In genomic region chr14:56775416-56775815, GRCm38 (mm10) we compare ENCODE assay signal across 8 mouse cellular contexts. TPM values are rescaled to one million over a fixed set of nuclear protein-coding genes. Genes with fewer than 3 reads are reported as not detected.
DNase-seq lines count a peak whose midpoint lies in the region; ATAC-seq and TF ChIP-seq lines count a peak whose summit lies in the region.

No protein-coding gene starts in this region.

- H3K27ac ChIP-seq in heart, embryonic 12.5 days (ENCODE audit: poor library complexity, severe bottlenecking), result no peak overlapping the region
- H3K27ac ChIP-seq in ES-E14 (ENCODE audit: insufficient read depth, low read depth, low read length, poor library complexity, severe bottlenecking), result no peak overlapping the region
- no peak overlapping the region for H3K27ac ChIP-seq in hindbrain, embryonic 13.5 days
- no peak overlapping the region for H3K27ac ChIP-seq in midbrain, embryonic 12.5 days (replicated peaks)

- no peak overlapping the region for H3K4me3 ChIP-seq in heart, embryonic 12.5 days
- H3K4me3 ChIP-seq in ES-E14 (ENCODE audit: insufficient read depth in 1 of 2, low read depth in 1 of 2, low read length in 2 of 2, poor library complexity in 1 of 2, severe bottlenecking in 1 of 2), result no peak overlapping the region
- peak overlapping the region; percentile 32 for H3K4me3 ChIP-seq in hindbrain, embryonic 13.5 days
- H3K4me3 ChIP-seq in midbrain, embryonic 12.5 days, result peak overlapping the region; percentile 31

- no peaks in the 10 kb centered on the region for H3K27me3 ChIP-seq in heart, embryonic 12.5 days (replicated peaks)
- no peaks in the 10 kb centered on the region for H3K27me3 ChIP-seq in hindbrain, embryonic 13.5 days
- H3K27me3 ChIP-seq in midbrain, embryonic 12.5 days, result no peaks in the 10 kb centered on the region

- no peak for DNase-seq in heart, adult 18-20 months
- DNase-seq in ES-E14 (ENCODE audit: low read depth, low spot score), result no peak
- DNase-seq in cerebellum, postnatal 14 days, result no peak
- no peak for DNase-seq in kidney, adult 11 months

- in situ Hi-C loops in ES-E14 (cut with MboI; ENCODE audit: low sequenced_read_pairs in 2 of 2, unreplicated experiment in 2 of 2), result loop anchor here in 1 of 2 experiments (25.0 kb wide), 1 partner anchor 413 kb away; the partner anchor contains the start of gene Atp12a

- peaks cover 18% of the 10 kb centered on the region for H3K4me1 ChIP-seq in heart, embryonic 12.5 days (replicated peaks)
- H3K4me1 ChIP-seq in ES-E14 (ENCODE audit: control insufficient read depth in 2 of 2, insufficient read depth in 2 of 2, low read length in 2 of 2, poor library complexity in 1 of 2), result peaks cover 2 to 3% of the 10 kb centered on the region in 2 experiments; a peak in 2 of 4 replicates
- peaks cover 38% of the 10 kb centered on the region for H3K4me1 ChIP-seq in hindbrain, embryonic 13.5 days (replicated peaks)
- peaks cover 33% of the 10 kb centered on the region for H3K4me1 ChIP-seq in midbrain, embryonic 12.5 days

- WGBS in heart, embryonic 12.5 days, result 63% methylated on average over 4 of the region's 4 CpGs
- 81% methylated on average over 4 of the region's 4 CpGs for WGBS in hindbrain, embryonic 13.5 days
- 82% methylated on average over 4 of the region's 4 CpGs for WGBS in midbrain, embryonic 12.5 days

- H3K9me3 ChIP-seq in heart, embryonic 12.5 days (replicated peaks), result no peaks in the 10 kb centered on the region
- H3K9me3 ChIP-seq in ES-E14 (ENCODE audit: control insufficient read depth, insufficient read depth, low read depth, low read length), result no peaks in the 10 kb centered on the region
- H3K9me3 ChIP-seq in hindbrain, embryonic 13.5 days, result no peaks in the 10 kb centered on the region
- no peaks in the 10 kb centered on the region for H3K9me3 ChIP-seq in midbrain, embryonic 12.5 days

- H3K9ac ChIP-seq in heart, embryonic 12.5 days, result no peak overlapping the region; the same call in 1 of the 2 replicates
- peak overlapping the region; percentile 49; the same call in 1 of the 2 replicates for H3K9ac ChIP-seq in ES-E14 (ENCODE audit: insufficient read depth, low read depth, low read length, poor library complexity, severe bottlenecking)
- H3K9ac ChIP-seq in hindbrain, embryonic 13.5 days, result no peak overlapping the region
- no peak overlapping the region for H3K9ac ChIP-seq in midbrain, embryonic 12.5 days (replicated peaks)

- H3K36me3 ChIP-seq in heart, embryonic 12.5 days, result peaks cover 16% of the 10 kb centered on the region
- peaks cover 8% of the 10 kb centered on the region for H3K36me3 ChIP-seq in ES-E14 (ENCODE audit: control insufficient read depth, insufficient read depth, low read length, poor library complexity, severe bottlenecking)
- peaks cover 15% of the 10 kb centered on the region for H3K36me3 ChIP-seq in hindbrain, embryonic 13.5 days
- peaks cover 17% of the 10 kb centered on the region for H3K36me3 ChIP-seq in midbrain, embryonic 12.5 days

- peak overlapping the region; percentile 67 for H3K4me2 ChIP-seq in heart, embryonic 12.5 days
- H3K4me2 ChIP-seq in hindbrain, embryonic 13.5 days, result peak overlapping the region; percentile 82
- H3K4me2 ChIP-seq in midbrain, embryonic 12.5 days (replicated peaks), result peak overlapping the region; percentile 71

- ATAC-seq in heart, embryonic 12.5 days (ENCODE audit: insufficient number of reproducible peaks, low FRiP score), result no peak
- no peak for ATAC-seq in hindbrain, embryonic 13.5 days (ENCODE audit: low FRiP score)
- ATAC-seq in midbrain, embryonic 12.5 days (ENCODE audit: low FRiP score, low read depth), result no peak
- ATAC-seq in activated CD4-positive, CD25-positive, alpha-beta regulatory T cell, adult 4 months, result no peak

TF ChIP-seq in ES-E14, 5 proteins besides CTCF, POLR2A, EP300 and RAD21:
- no peak for TF ChIP-seq ZC3H11A (IDR thresholded peaks at IDR 0.05; ENCODE audit: borderline replicate concordance, low read depth, low read length)
- TF ChIP-seq CHD2 (IDR thresholded peaks at IDR 0.05; ENCODE audit: low read depth, low read length), result no peak
- TF ChIP-seq MAFK (IDR thresholded peaks at IDR 0.05; ENCODE audit: insufficient read depth, low read depth, low read length), result no peak

RNA-seq across cellular contexts. Expression of gene Pspc1, which starts 2.7 kb away (rescaled TPM):
- 29.5 and 37.9 TPM in 2 replicates for polyA plus RNA-seq in heart, embryonic 12.5 days (2016; fragmentation: Nextera tagmentation; extraction: Ambion mirVana)
- 10 to 100 TPM; 13.5 to 13.6 TPM for total RNA-seq in heart, adult 18-20 months (2021)
- total RNA-seq in ES-E14 (2012; rRNA removed), result 36.3 and 49.3 TPM in 2 replicates
- polyA plus RNA-seq in hindbrain, embryonic 13.5 days (2015; fragmentation: Nextera tagmentation; extraction: Ambion mirVana), result 40.6 and 45.7 TPM in 2 replicates
- 55.7 and 56.0 TPM in 2 replicates for polyA plus RNA-seq in midbrain, embryonic 12.5 days (2016; fragmentation: Nextera tagmentation; extraction: Ambion mirVana)
- 10 to 100 TPM; 13.3 to 22.0 TPM for polyA plus RNA-seq in activated CD4-positive, CD25-positive, alpha-beta regulatory T cell, adult 4 months (2017; shearing (Covaris generic))

RNA-seq across cellular contexts. Expression of gene Zmym5, which starts 36.1 kb away (rescaled TPM):
- polyA plus RNA-seq in heart, embryonic 12.5 days (2016; fragmentation: Nextera tagmentation; extraction: Ambion mirVana), result 19.1 and 21.7 TPM in 2 replicates
- 10 to 100 TPM; 19.0 to 21.6 TPM for total RNA-seq in heart, adult 18-20 months (2021)
- total RNA-seq in ES-E14 (2012; rRNA removed), result 8.3 and 10.5 TPM in 2 replicates
- polyA plus RNA-seq in hindbrain, embryonic 13.5 days (2015; fragmentation: Nextera tagmentation; extraction: Ambion mirVana), result 33.7 and 36.3 TPM in 2 replicates
- polyA plus RNA-seq in midbrain, embryonic 12.5 days (2016; fragmentation: Nextera tagmentation; extraction: Ambion mirVana), result 34.4 and 39.1 TPM in 2 replicates
- polyA plus RNA-seq in activated CD4-positive, CD25-positive, alpha-beta regulatory T cell, adult 4 months (2017; shearing (Covaris generic)), result 10 to 100 TPM; 47.0 to 47.8 TPM

Comparison
In these comparisons a context has a peak if more than half of its experiments do, and no peak if none do; other contexts are left out.
1. H3K4me3 ChIP-seq: peak in hindbrain, embryonic 13.5 days (single experiment) and midbrain, embryonic 12.5 days (single experiment); none in heart, embryonic 12.5 days (single experiment) and ES-E14 (0 of 2).
2. Peak in every context shown above with its lines, with median percentiles within 50 percentile points of each other: H3K4me2 ChIP-seq.